Mouse (Mus musculus) liver, embryonic 14.5 days (tissue): ENCODE measurements around the gene Oxsr1. TPM values are rescaled to one million over a fixed set of nuclear protein-coding genes. Genes with fewer than 3 reads are reported as not detected.
"Not testable (repeated sequence)": the region's sequence is repeated elsewhere in the genome, so short reads cannot be mapped to it uniquely, and the experiment has no call there.

Source experiments
- ATAC-seq: fragments of 200-750 bp; cut with Nextera tagmentation; 2 replicates; pipeline ENCODE4 v1.8.0; 2017; ENCODE audit warnings: moderate number of reproducible peaks, mild to moderate bottlenecking, moderate library complexity; ENCODE audit not compliant: insufficient read depth
- DNase-seq, 3 experiments: peaks; one replicate each; pipeline ENCODE4 v3.0.0-alpha.2; 2012 to 2013; ENCODE audit warnings: low read depth in 3 of 3, low spot score in 3 of 3
- H3K27ac ChIP-seq: fragments of 300-500 bp; sonication (generic); 2 replicates; pipeline ENCODE4 v1.5.1; 2014; ENCODE audit warnings: moderate library complexity, mild to moderate bottlenecking, control low read depth, inconsistent platforms
- H3K27me3 ChIP-seq: fragments of 300-500 bp; sonication (generic); 2 replicates; pipeline ENCODE4 v1.6.1; 2014; ENCODE audit warnings: mild to moderate bottlenecking, low read length, moderate library complexity; ENCODE audit not compliant: control insufficient read depth, insufficient read depth
- H3K36me3 ChIP-seq: fragments of 300-500 bp; sonication (generic); replicated peaks from 2 replicates; pipeline ENCODE4 v1.6.1; 2014; ENCODE audit warnings: low read depth; ENCODE audit not compliant: control insufficient read depth, insufficient read depth
- H3K4me1 ChIP-seq, 2 experiments: fragments of 200-500 bp in 1 of 2; fragments of 300-500 bp in 1 of 2; sonication (generic) in 1 of 2; replicated peaks; 2 replicates each; pipeline ENCODE4 v1.6.1; 2012 to 2014; ENCODE audit warnings: antibody characterized with exemption in 1 of 2, inconsistent platforms in 1 of 2, low read length in 1 of 2; ENCODE audit not compliant: control insufficient read depth in 2 of 2, insufficient read depth in 2 of 2
- H3K4me2 ChIP-seq: fragments of 300-500 bp; sonication (generic); 2 replicates; pipeline ENCODE4 v1.6.1; 2014; ENCODE audit warnings: low read depth, mild to moderate bottlenecking, control low read depth, moderate library complexity
- H3K4me3 ChIP-seq, 2 experiments: fragments of 200-500 bp in 1 of 2; fragments of 300-500 bp in 1 of 2; sonication (generic) in 1 of 2; 2 replicates each; pipeline ENCODE4 v1.5.1; 2012 to 2014; ENCODE audit warnings: low read depth in 2 of 2, low read length in 2 of 2, mild to moderate bottlenecking in 2 of 2, control low read depth in 1 of 2, inconsistent platforms in 1 of 2, moderate library complexity in 1 of 2; ENCODE audit not compliant: insufficient read depth in 1 of 2
- H3K9ac ChIP-seq: fragments of 300-500 bp; sonication (generic); replicated peaks from 2 replicates; pipeline ENCODE4 v1.6.1; 2014; ENCODE audit warnings: mild to moderate bottlenecking, control low read depth, moderate library complexity
- H3K9me3 ChIP-seq: fragments of 300-500 bp; sonication (generic); 2 replicates; pipeline ENCODE4 v1.6.1; 2016; ENCODE audit warnings: low read length, mixed read lengths; ENCODE audit not compliant: control insufficient read depth
- CTCF ChIP-seq: IDR thresholded peaks from 2 replicates; pipeline ENCODE4 v1.5.1; 2016; ENCODE audit warnings: antibody characterized with exemption, low read depth, control low read depth
- EP300 ChIP-seq: IDR thresholded peaks from 2 replicates; pipeline ENCODE4 v1.6.1; 2016; ENCODE audit warnings: antibody characterized with exemption, low read depth
- WGBS: fragments of 180-500 bp; shearing (Covaris S2); extraction: QIAGEN DNeasy Blood & Tissue Kit; methylation state at CpG from one replicate; pipeline ENCODE4 v1.1.7; 2014; ENCODE audit not compliant: insufficient replicate concordance; 5-methylcytosine and 5-hydroxymethylcytosine counted together
- polyA plus RNA-seq, 2 experiments: library from polyadenylated mRNA; depleted of rRNA in 1 of 2; stranded (reverse) in 1 of 2; unstranded in 1 of 2; fragments of >200 nt; fragmentation: Nextera tagmentation in 1 of 2; extraction: Ambion mirVana in 1 of 2; gene quantifications; 2 replicates each; pipeline versions ENCODE4 v1.2.1 to v1.2.3; 2012 to 2014

Gene Oxsr1
- polyA plus RNA-seq, 2 experiments = 4.9 to 11.8 TPM

GRCm38 (mm10) chr9:119280894-119281682 is 41.1 kb downstream of the Oxsr1 start:
- ATAC-seq (peak; percentile 73; the same call in 1 of the 2 replicates), DNase-seq (no peak)
- Histone ChIP-seq H3K27me3 (no peaks in the 10 kb centered on the region), H3K27ac (no peak overlapping the region), H3K4me3 (no peak overlapping the region), H3K9me3 (no peaks in the 10 kb centered on the region), H3K36me3 (peaks cover 7% of the 10 kb centered on the region; the same call in 1 of the 2 replicates), H3K4me2 (peak overlapping the region; percentile 24; the same call in 1 of the 2 replicates), H3K9ac (no peak overlapping the region), H3K4me1 (peaks cover 0 to 11% of the 10 kb centered on the region in 2 experiments; a peak in 2 of 4 replicates)
- TF ChIP-seq EP300 = no peak
- no peak for TF ChIP-seq CTCF
- WGBS = 30% methylated on average over 5 of the region's 5 CpGs

GRCm38 (mm10) chr9:119278031-119278430 is 44.2 kb downstream of the Oxsr1 start:
- ATAC-seq (no peak), DNase-seq (no peak)
- Histone ChIP-seq H3K27ac (no peak overlapping the region), H3K4me1 (peaks cover 0 to 11% of the 10 kb centered on the region in 2 experiments; a peak in 2 of 4 replicates), H3K4me2 (no peak overlapping the region), H3K9me3 (no peaks in the 10 kb centered on the region), H3K27me3 (no peaks in the 10 kb centered on the region), H3K4me3 (no peak overlapping the region), H3K9ac (no peak overlapping the region), H3K36me3 (peaks cover 3% of the 10 kb centered on the region; the same call in 1 of the 2 replicates)
- TF ChIP-seq EP300 (no peak), CTCF (no peak)
- 87% methylated on average over 5 of the region's 5 CpGs for WGBS

GRCm38 (mm10) chr9:119276321-119276720 is 45.9 kb downstream of the Oxsr1 start:
- Histone ChIP-seq H3K4me1 (peaks cover 0 to 4% of the 10 kb centered on the region in 2 experiments; a peak in 2 of 4 replicates), H3K4me3 (no peak overlapping the region), H3K4me2 (no peak overlapping the region), H3K9ac (no peak overlapping the region), H3K27ac (no peak overlapping the region), H3K27me3 (no peaks in the 10 kb centered on the region), H3K9me3 (no peaks in the 10 kb centered on the region), H3K36me3 (no peaks in the 10 kb centered on the region)
- WGBS = 78% methylated on average over 7 of the region's 7 CpGs
- TF ChIP-seq EP300 (no peak), CTCF (no peak)
- DNase-seq (no peak), ATAC-seq (no peak)

- not testable (repeated sequence) for H3K4me2 ChIP-seq, H3K36me3 ChIP-seq, H3K9me3 ChIP-seq, DNase-seq, H3K4me3 ChIP-seq, ATAC-seq, H3K27me3 ChIP-seq, H3K4me1 ChIP-seq, H3K27ac ChIP-seq, H3K9ac ChIP-seq
- WGBS = 84% methylated on average over 5 of the region's 5 CpGs
- TF ChIP-seq CTCF = peak; percentile 8; the same call in 1 of the 2 replicates
Observed at GRCm38 (mm10) chr9:119274814-119275213, 47.4 kb downstream of the Oxsr1 start.

GRCm38 (mm10) chr9:119271496-119271895 is 50.7 kb downstream of the Oxsr1 start:
- Histone ChIP-seq H3K4me1 (no peaks in the 10 kb centered on the region), H3K36me3 (no peaks in the 10 kb centered on the region; the same call in 1 of the 2 replicates), H3K27ac (no peak overlapping the region), H3K4me2 (no peak overlapping the region), H3K4me3 (no peak overlapping the region), H3K27me3 (no peaks in the 10 kb centered on the region), H3K9me3 (no peaks in the 10 kb centered on the region), H3K9ac (no peak overlapping the region)
- no peak for ATAC-seq
- TF ChIP-seq EP300 (no peak), CTCF (no peak)
- DNase-seq = no peak
- WGBS = 79% methylated on average over 4 of the region's 4 CpGs
